Mouse (Mus musculus) layer of hippocampus, postnatal 36 days (tissue): Measurements from ENCODE around the gene Psg18. TPM values are rescaled to one million over a fixed set of nuclear protein-coding genes. Genes with fewer than 3 reads are reported as not detected.
"Not testable (repeated sequence)": the region's sequence is repeated elsewhere in the genome, so short reads cannot be mapped to it uniquely, and the experiment has no call there.

Experiments
- DNase-seq, 2 experiments: peaks; one replicate each; pipeline ENCODE4 v3.0.0; 2022
- total RNA-seq, 2 experiments: library from RNA; stranded (reverse); gene quantifications; 2 replicates each; pipeline ENCODE4 v1.2.3; 2021

Gene Psg18
- not detected for total RNA-seq

DNA sequence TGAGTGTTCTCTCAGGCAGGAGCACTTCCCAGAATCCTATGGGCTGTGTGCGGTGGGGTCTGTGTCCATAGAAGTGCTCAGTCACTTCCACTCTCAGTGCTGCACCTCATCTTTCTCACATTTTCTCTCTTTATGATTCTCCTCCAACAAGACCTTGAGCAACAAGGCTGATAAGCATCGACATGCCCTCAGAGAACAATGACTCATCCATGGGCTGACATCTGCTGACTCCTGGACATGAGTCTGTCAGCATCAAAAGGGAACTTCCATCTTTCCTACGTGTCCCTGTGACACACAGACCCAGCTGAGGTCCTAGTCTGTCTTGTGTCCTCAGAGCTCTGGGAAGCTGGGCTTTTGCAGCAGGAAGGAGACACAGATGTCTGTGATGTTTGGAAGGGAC, at the start of gene Psg18:
TSS of gene Psg18 (minus strand) at position 101 of the 400 bp plus-strand sequence.
- not testable (repeated sequence) for DNase-seq

DNA sequence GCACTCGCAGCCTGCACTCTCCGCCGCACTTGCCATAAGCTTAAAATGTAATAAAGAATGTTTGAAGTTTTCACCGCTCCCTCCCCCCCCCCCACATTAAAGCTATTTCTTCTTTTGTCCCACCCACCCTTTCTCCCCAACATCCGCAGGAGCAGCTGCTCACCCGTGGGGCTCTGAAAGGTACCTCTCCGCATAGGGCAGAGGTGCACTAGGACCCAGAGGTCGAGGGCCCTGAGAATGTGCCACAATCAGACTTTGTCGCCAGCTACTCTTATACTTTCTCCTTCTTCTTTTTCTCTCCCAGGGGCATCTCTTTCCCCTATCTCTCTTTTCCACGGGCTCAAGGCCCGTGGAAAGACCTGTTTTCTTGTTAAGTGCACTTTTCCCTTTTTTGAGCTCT, 48.6 kb upstream of the Psg18 start:
- no peak for DNase-seq

DNA sequence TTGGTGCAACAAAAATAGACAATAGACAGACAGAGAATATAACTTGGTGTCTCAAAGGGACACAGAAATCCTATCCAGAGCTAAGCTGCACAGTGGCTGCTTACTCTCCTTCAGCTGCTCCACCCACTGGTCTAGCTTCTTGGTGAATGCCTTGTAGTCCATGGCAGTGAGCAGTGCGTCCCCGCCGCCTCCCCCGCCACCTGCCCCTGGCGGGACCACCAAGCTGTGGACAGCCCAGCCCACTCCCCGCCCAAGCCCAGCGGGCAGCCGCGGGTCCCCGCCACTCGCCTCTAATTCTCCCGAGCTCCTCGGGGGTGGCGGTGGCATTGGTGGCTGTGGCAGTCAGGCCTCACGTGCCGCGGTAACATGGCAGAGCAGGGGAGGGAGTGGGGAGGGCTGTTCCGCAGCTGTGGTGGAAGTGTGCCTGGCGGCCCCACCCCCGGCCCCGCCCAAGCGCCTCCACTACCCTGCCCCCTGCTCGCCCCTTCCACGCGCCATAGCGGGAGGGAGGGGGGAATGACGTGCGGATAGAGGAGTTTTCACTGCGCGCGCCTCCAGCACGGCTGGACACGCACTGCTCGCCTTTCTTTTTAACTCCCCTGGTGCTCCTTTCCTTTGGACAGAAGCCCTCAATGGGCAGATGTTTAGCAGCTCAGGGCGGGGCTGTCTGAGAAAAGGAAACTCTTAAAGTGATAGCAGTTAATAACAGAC, 47.9 kb upstream of the Psg18 start:
- DNase-seq, result no peak

DNA sequence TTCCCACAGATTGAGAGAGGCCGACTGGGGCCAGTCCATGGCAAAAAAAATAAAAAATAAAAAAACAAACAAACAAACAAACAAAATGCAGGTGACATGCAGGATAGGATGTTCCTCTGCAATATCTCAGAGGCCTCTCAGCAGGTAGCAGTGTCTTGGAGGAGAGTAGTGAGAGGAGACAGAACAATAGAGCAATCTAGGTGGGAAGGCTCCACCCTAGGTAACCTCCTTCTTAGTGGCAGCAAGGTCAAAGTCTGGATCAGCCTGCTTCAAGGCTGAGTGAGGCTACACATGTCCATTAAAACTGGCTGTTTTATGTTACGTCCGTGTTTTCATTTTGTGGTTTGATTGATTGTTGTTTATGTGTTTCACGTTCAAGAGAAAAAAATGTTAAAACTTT, 36.7 kb upstream of the Psg18 start:
- DNase-seq, result not testable (repeated sequence)

DNA sequence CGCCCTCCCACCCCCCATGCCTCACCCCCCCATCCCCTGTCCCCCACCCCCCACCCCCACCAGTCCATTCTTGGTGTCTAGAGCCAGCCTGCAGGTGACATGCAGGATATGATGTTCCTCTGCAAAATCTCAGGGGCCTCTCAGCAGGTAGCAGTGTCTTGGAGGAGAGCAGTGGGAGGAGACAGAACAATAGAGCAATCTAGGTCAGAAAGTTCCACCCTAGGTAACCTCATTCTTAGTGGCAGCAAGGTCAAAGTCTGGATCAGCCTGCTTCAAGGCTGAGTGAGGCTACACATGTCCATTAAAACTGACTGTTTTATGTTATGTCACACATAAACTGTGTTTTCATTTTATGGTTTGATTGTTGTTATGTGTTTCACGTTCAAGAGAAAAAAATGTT, 23.5 kb upstream of the Psg18 start:
- DNase-seq, result no peak

DNA sequence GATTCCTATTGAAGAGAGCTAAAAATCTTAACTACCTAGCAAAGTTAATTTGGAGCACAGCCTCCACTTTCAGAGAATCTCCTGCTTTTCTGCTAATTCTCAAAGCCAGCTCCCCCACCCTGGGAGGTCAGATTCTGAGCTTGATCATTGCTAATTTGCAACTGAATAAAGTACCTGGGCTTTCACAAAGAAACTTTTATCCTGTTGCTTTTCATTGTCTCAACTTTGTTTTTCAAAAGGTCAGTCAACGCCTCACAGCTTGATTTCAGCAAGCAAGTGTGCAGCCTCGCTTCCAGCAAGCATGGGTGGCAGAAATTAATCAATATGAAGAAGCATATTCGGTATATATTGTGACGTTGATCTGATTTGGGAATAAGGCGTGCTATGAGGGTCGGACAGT, 19.4 kb downstream of the Psg18 start:
- DNase-seq, result not testable (repeated sequence)

Other genes with a start within 250 kb of the Psg18 start
- gene Igfl3, start 178.5 kb downstream of the Psg18 start, total RNA-seq, result not detected
- gene Mill1, start 109.7 kb downstream of the Psg18 start, total RNA-seq, result not detected
- gene Psg28, start 77.0 kb upstream of the Psg18 start, total RNA-seq, result not detected
- gene Psg26, start 129.2 kb upstream of the Psg18 start, total RNA-seq, result not detected
- not detected for gene Psg25, start 177.3 kb upstream of the Psg18 start, total RNA-seq
- not detected for gene Psg27, start 212.3 kb upstream of the Psg18 start, total RNA-seq